9 mouse cellular contexts compared by ENCODE assay signal in the genomic region with DNA sequence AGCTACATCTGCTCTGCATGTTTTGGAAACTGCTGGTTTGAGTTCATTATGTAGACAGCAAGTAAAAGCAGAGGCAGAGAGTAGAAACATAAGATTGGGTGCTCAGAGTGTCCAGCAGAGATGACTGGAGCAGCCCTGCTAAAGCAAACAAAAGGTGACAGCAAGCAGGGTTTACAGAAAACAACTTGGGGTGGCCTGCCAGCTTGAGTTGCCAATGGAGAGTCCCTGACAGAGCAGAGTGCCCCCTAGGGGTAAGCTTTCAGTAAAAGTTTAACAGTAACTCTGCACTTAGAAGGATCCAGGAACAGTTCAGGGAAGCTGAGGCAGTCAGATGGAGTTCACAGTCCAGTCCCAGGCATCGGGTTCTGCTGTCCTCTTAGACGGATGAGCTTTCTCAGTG. TPM values are rescaled to one million over a fixed set of nuclear protein-coding genes. Genes with fewer than 3 reads are reported as not detected.
DNase-seq lines count a peak whose midpoint lies in the region; ATAC-seq and TF ChIP-seq lines count a peak whose summit lies in the region.
"Had no signal": no experiment of that assay in that cellular context is flagged by ENCODE, and none has a peak within 500 bp of the region (broad histone marks: within the 10 kb centered on the region; RNA-seq: fewer than 3 reads in every experiment).

No protein-coding gene starts in this region.

- 77% methylated on average over 2 of the region's 2 CpGs for WGBS in hindbrain, postnatal 0 days
- 77% methylated on average over 2 of the region's 2 CpGs for WGBS in hindbrain, embryonic 14.5 days

- peak; percentile 33 for DNase-seq in hindbrain, postnatal 0 days (ENCODE audit: low spot score)
- DNase-seq in hindbrain, embryonic 14.5 days (ENCODE audit: low spot score), result no peak
- DNase-seq in testis, postnatal 10 days (ENCODE audit: low spot score), result no peak
- peak; percentile 19 for DNase-seq in brain, embryonic 14.5 days (ENCODE audit: low read depth)
- DNase-seq in thymus, postnatal 25 days, result peak; percentile 15
- no peak for DNase-seq in gastrocnemius, postnatal 25 days

- no peaks in the 10 kb centered on the region for H3K36me3 ChIP-seq in hindbrain, postnatal 0 days (ENCODE audit: insufficient read depth, low read length)
- H3K36me3 ChIP-seq in hindbrain, embryonic 14.5 days (replicated peaks; ENCODE audit: control insufficient read depth, insufficient read depth), result no peaks in the 10 kb centered on the region
- no peaks in the 10 kb centered on the region for H3K36me3 ChIP-seq in testis, adult 2 months (ENCODE audit: control insufficient read depth, insufficient read depth, low read length)
- H3K36me3 ChIP-seq: heart, embryonic 10.5 days had no signal

- no peak for ATAC-seq in hindbrain, postnatal 0 days
- ATAC-seq in hindbrain, embryonic 14.5 days (ENCODE audit: low FRiP score), result no peak

- no peak overlapping the region for H3K9ac ChIP-seq in hindbrain, postnatal 0 days (replicated peaks; ENCODE audit: low read length)
- H3K9ac ChIP-seq in hindbrain, embryonic 14.5 days, result no peak overlapping the region

- H3K27me3 ChIP-seq in hindbrain, postnatal 0 days (ENCODE audit: insufficient read depth, low read length), result no peaks in the 10 kb centered on the region
- no peaks in the 10 kb centered on the region for H3K27me3 ChIP-seq in hindbrain, embryonic 14.5 days (ENCODE audit: control insufficient read depth, insufficient read depth, low read length)
- no peaks in the 10 kb centered on the region for H3K27me3 ChIP-seq in testis, adult 2 months (ENCODE audit: control insufficient read depth, insufficient read depth, low read length)

- no peak overlapping the region for H3K4me2 ChIP-seq in hindbrain, postnatal 0 days (ENCODE audit: low read depth, low read length)
- H3K4me2 ChIP-seq in hindbrain, embryonic 14.5 days (replicated peaks), result no peak overlapping the region

- TF ChIP-seq POLR2A in testis, adult 2 months (IDR thresholded peaks at IDR 0.05; ENCODE audit: control insufficient read depth, low read depth, low read length), result no peak
- no peak for TF ChIP-seq POLR2A in brain, embryonic 14.5 days (IDR thresholded peaks at IDR 0.05; ENCODE audit: borderline replicate concordance, extremely low read depth, insufficient read depth, insufficient read length, poor library complexity, severe bottlenecking)

- no peak overlapping the region for H3K4me3 ChIP-seq in hindbrain, postnatal 0 days (ENCODE audit: low read length)
- H3K4me3 ChIP-seq in hindbrain, embryonic 14.5 days (replicated peaks; ENCODE audit: low read length), result no peak overlapping the region
- H3K4me3 ChIP-seq in testis, adult 2 months (ENCODE audit: control insufficient read depth, low read depth, low read length), result no peak overlapping the region
- H3K4me3 ChIP-seq: heart, embryonic 10.5 days; megakaryocyte, embryonic 14.5 days had no signal

- H3K9me3 ChIP-seq in hindbrain, postnatal 0 days (ENCODE audit: low read length), result no peaks in the 10 kb centered on the region
- no peaks in the 10 kb centered on the region for H3K9me3 ChIP-seq in hindbrain, embryonic 14.5 days (ENCODE audit: control insufficient read depth, low read length)
- H3K9me3 ChIP-seq: heart, embryonic 10.5 days had no signal

- H3K4me1 ChIP-seq in hindbrain, postnatal 0 days (ENCODE audit: insufficient read depth, low read length), result no peaks in the 10 kb centered on the region
- H3K4me1 ChIP-seq in hindbrain, embryonic 14.5 days (replicated peaks; ENCODE audit: control insufficient read depth, insufficient read depth, low read length), result no peaks in the 10 kb centered on the region
- no peaks in the 10 kb centered on the region for H3K4me1 ChIP-seq in testis, adult 2 months (ENCODE audit: control insufficient read depth, insufficient read depth, low read length)

- TF ChIP-seq CTCF in hindbrain, postnatal 0 days (IDR thresholded peaks at IDR 0.05; ENCODE audit: low read depth), result peak; percentile 42
- peak; percentile 7; the same call in 1 of the 2 replicates for TF ChIP-seq CTCF in testis, adult 2 months (IDR thresholded peaks at IDR 0.05; ENCODE audit: control insufficient read depth, insufficient read depth, insufficient replicate concordance, low read depth, low read length)
- TF ChIP-seq CTCF in brain, embryonic 14.5 days (IDR thresholded peaks at IDR 0.05; ENCODE audit: borderline replicate concordance, extremely low read depth, insufficient read depth, insufficient read length), result peak; percentile 38; the same call in 1 of the 2 replicates

- H3K27ac ChIP-seq in hindbrain, postnatal 0 days, result no peak overlapping the region
- H3K27ac ChIP-seq in hindbrain, embryonic 14.5 days, result no peak overlapping the region
- no peak overlapping the region for H3K27ac ChIP-seq in testis, adult 2 months (ENCODE audit: control insufficient read depth, insufficient read depth, low read depth, low read length)
- H3K27ac ChIP-seq: heart, embryonic 10.5 days had no signal

RNA-seq across cellular contexts. Expression of a gene that starts 7.9 kb away (rescaled TPM):
- 245 and 258 TPM in 2 replicates for total RNA-seq in hindbrain, postnatal 0 days (2014; rRNA removed)
- 174 TPM in 2 replicates for polyA plus RNA-seq in hindbrain, postnatal 0 days (2015; fragmentation: Nextera tagmentation; extraction: Ambion mirVana)
- polyA plus RNA-seq in hindbrain, embryonic 14.5 days (2014; fragmentation: Nextera tagmentation; extraction: Ambion mirVana), result 183 and 218 TPM in 2 replicates
- 95.4 and 113 TPM in 2 replicates for polyA plus RNA-seq in testis, adult 2 months (2012; rRNA removed)
- polyA plus RNA-seq in brain, embryonic 14.5 days (2012; rRNA removed), result 116 and 141 TPM in 2 replicates
- 10 to 100 TPM; 62.8 to 73.4 TPM for total RNA-seq in gastrocnemius, postnatal 25 days (2021)

Comparison
In these comparisons a context has a peak if more than half of its experiments do, and no peak if none do; other contexts are left out.
1. DNase-seq: peak in hindbrain, postnatal 0 days (single experiment), brain, embryonic 14.5 days (single experiment) and thymus, postnatal 25 days (single experiment); none in hindbrain, embryonic 14.5 days (single experiment), testis, postnatal 10 days (single experiment) and gastrocnemius, postnatal 25 days (single experiment).
2. Peak in every context shown above with its lines, with median percentiles within 50 percentile points of each other: CTCF ChIP-seq.